In genomic region chr16:3846711-3847518, GRCm38 (mm10) we compare ENCODE assay signal across 8 mouse cellular contexts. TPM values are rescaled to one million over a fixed set of nuclear protein-coding genes. Genes with fewer than 3 reads are reported as not detected.
DNase-seq lines count a peak whose midpoint lies in the region; ATAC-seq and TF ChIP-seq lines count a peak whose summit lies in the region.

Gene Zfp174 (plus strand): TSS chr16:3847268.

- H3K9me3 ChIP-seq in hindbrain, embryonic 10.5 days: no peaks in the 10 kb centered on the region
- no peaks in the 10 kb centered on the region for H3K9me3 ChIP-seq in lung, postnatal 0 days (ENCODE audit: low read length)

- ATAC-seq in frontal cortex, adult (ENCODE audit: low TSS enrichment): peak; percentile 100
- peak; percentile 100 for ATAC-seq in lung, postnatal 0 days

- no peak for TF ChIP-seq EP300 in lung, postnatal 0 days (IDR thresholded peaks at IDR 0.05)

- peak within 1 kb of the TSS; percentile 71 for H3K4me3 ChIP-seq in hindbrain, embryonic 10.5 days
- H3K4me3 ChIP-seq in lung, postnatal 0 days (ENCODE audit: low read depth, low read length): peak within 1 kb of the TSS; percentile 62

- peak within 1 kb of the TSS; percentile 75 for H3K9ac ChIP-seq in lung, postnatal 0 days (replicated peaks; ENCODE audit: low read depth)

- H3K27me3 ChIP-seq in hindbrain, embryonic 10.5 days (ENCODE audit: insufficient read depth, poor library complexity, severe bottlenecking): no peaks in the 10 kb centered on the region
- H3K27me3 ChIP-seq in lung, postnatal 0 days (replicated peaks; ENCODE audit: insufficient read depth, low read length): no peaks in the 10 kb centered on the region

- TF ChIP-seq CTCF in lung, postnatal 0 days (IDR thresholded peaks at IDR 0.05): peak; percentile 36

- H3K4me2 ChIP-seq in lung, postnatal 0 days (replicated peaks; ENCODE audit: low read depth, low read length): peak within 1 kb of the TSS; percentile 70

- H3K36me3 ChIP-seq in hindbrain, embryonic 10.5 days: no peaks in the 10 kb centered on the region
- H3K36me3 ChIP-seq in lung, postnatal 0 days (ENCODE audit: insufficient read depth, low read length): no peaks in the 10 kb centered on the region

- WGBS in hindbrain, embryonic 10.5 days: 4% methylated on average over 38 of the region's 38 CpGs
- WGBS in lung, postnatal 0 days: 2% methylated on average over 38 of the region's 38 CpGs

- peak within 1 kb of the TSS; percentile 82 for H3K27ac ChIP-seq in hindbrain, embryonic 10.5 days
- H3K27ac ChIP-seq in lung, postnatal 0 days (ENCODE audit: low read length): peak within 1 kb of the TSS; percentile 59; the same call in 1 of the 2 replicates

- peaks cover 18% of the 10 kb centered on the region for H3K4me1 ChIP-seq in hindbrain, embryonic 10.5 days (replicated peaks)
- H3K4me1 ChIP-seq in lung, postnatal 0 days (ENCODE audit: insufficient read depth, low read depth, low read length): peaks cover 6% of the 10 kb centered on the region; the same call in 1 of the 2 replicates

- peak; percentile 98 for DNase-seq in MN1 (ENCODE audit: low spot score)
- peak; percentile 99 for DNase-seq in cerebellum, adult 9-10 months
- peak; percentile 88 for DNase-seq in hindbrain, embryonic 10.5 days (ENCODE audit: low spot score)
- DNase-seq in layer of hippocampus, adult 9-11 months: peak; percentile 98
- DNase-seq in lung, postnatal 0 days (ENCODE audit: low spot score): peak; percentile 99
- peak; percentile 84 for DNase-seq in ovary, postnatal 14 days (ENCODE audit: low spot score)
- peak; percentile 93 for DNase-seq in thymus, postnatal 14 days

RNA-seq across cellular contexts. Expression of gene Zfp174, which starts in this region (rescaled TPM):
- 0.94 and 1.2 TPM in 2 replicates for polyA plus RNA-seq in hindbrain, embryonic 10.5 days (2016; fragmentation: Nextera tagmentation; extraction: Ambion mirVana)
- 0.69 and 0.72 TPM in 2 replicates for polyA plus RNA-seq in lung, postnatal 0 days (2015; fragmentation: Nextera tagmentation; extraction: Ambion mirVana)

Comparison
In these comparisons a context has a peak if more than half of its experiments do, and no peak if none do; other contexts are left out.
1. Peak in every context shown above with its lines: DNase-seq, ATAC-seq, H3K4me3 ChIP-seq and H3K27ac ChIP-seq.
2. Peak in DNase-seq, ATAC-seq, H3K4me3 ChIP-seq, H3K27ac ChIP-seq, H3K9ac ChIP-seq and H3K4me2 ChIP-seq in lung, postnatal 0 days; RNA of the gene not detected or under 1 TPM.